Mouse (Mus musculus): ENCODE measurements around the gene Dctn2.

Dctn2 gene

GRCm38 (mm10) chr10:127266112-127267091, at the start of gene Dctn2:
TSS of gene Dctn2 (plus strand) at chr10:127266368.
- peak; percentile 96 for DNase-seq

- DNase-seq = no peak
Observed at GRCm38 (mm10) chr10:127216456-127216855, 49.7 kb upstream of the Dctn2 start.

- DNase-seq = no peak
Observed at GRCm38 (mm10) chr10:127217177-127217576, 49.0 kb upstream of the Dctn2 start.

GRCm38 (mm10) chr10:127218339-127218738, 47.8 kb upstream of the Dctn2 start:
- no peak for DNase-seq

- DNase-seq = no peak
Observed at GRCm38 (mm10) chr10:127225213-127225612, 41.0 kb upstream of the Dctn2 start.

GRCm38 (mm10) chr10:127225732-127226131, 40.4 kb upstream of the Dctn2 start:
- no peak for DNase-seq

GRCm38 (mm10) chr10:127226318-127226895, 39.8 kb upstream of the Dctn2 start:
- DNase-seq = peak; percentile 58

GRCm38 (mm10) chr10:127227163-127227562, 39.0 kb upstream of the Dctn2 start:
- DNase-seq = no peak

- DNase-seq = peak; percentile 47
Observed at GRCm38 (mm10) chr10:127228897-127229296, 37.3 kb upstream of the Dctn2 start.

- DNase-seq = no peak
Observed at GRCm38 (mm10) chr10:127230693-127231092, 35.5 kb upstream of the Dctn2 start.

GRCm38 (mm10) chr10:127231741-127232140, 34.4 kb upstream of the Dctn2 start:
- DNase-seq = no peak

GRCm38 (mm10) chr10:127233141-127233540, 33.0 kb upstream of the Dctn2 start:
- DNase-seq = no peak

- no peak for DNase-seq
Observed at GRCm38 (mm10) chr10:127236541-127236940, 29.6 kb upstream of the Dctn2 start.

- DNase-seq = no peak
Observed at GRCm38 (mm10) chr10:127238241-127238824, 27.8 kb upstream of the Dctn2 start.

GRCm38 (mm10) chr10:127250810-127251209, 15.4 kb upstream of the Dctn2 start:
- DNase-seq = no peak

- DNase-seq = peak; percentile 87
Observed at GRCm38 (mm10) chr10:127255625-127256345, 10.4 kb upstream of the Dctn2 start.

- no peak for DNase-seq
Observed at GRCm38 (mm10) chr10:127257790-127258189, 8.4 kb upstream of the Dctn2 start.

- no peak for DNase-seq
Observed at GRCm38 (mm10) chr10:127258489-127258888, 7.7 kb upstream of the Dctn2 start.

GRCm38 (mm10) chr10:127261706-127262547, 4.2 kb upstream of the Dctn2 start:
- no peak for DNase-seq

GRCm38 (mm10) chr10:127262548-127263398, 3.4 kb upstream of the Dctn2 start, which contains the start of gene Kif5a:
TSS of gene Kif5a (minus strand) at chr10:127263348.
- DNase-seq = no peak

GRCm38 (mm10) chr10:127263631-127264030, 2.5 kb upstream of the Dctn2 start:
- DNase-seq = no peak
